Mouse (Mus musculus): Measurements from ENCODE around the gene Eno2.

Eno2 gene

DNA sequence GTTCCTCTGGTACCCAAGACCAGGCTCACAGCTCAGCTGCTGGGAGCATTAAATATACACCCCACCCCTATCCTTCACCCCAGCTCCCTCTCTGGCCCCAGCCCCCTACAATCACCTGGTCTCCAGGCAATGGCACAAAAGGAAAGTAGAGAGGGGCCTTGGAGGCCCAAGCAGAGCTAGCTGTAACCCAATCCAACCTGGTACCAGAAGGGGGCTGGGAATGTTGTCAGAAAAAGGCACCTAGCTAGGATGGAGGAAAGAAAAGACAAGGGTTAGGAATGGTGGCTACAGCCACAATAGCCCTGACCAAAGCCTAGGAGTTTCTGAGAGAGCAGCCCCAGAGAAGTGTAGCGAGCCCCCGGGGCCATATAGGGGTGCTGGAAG is 10.6 kb downstream of the Eno2 start:
- DNase-seq = peak; percentile 46

DNA sequence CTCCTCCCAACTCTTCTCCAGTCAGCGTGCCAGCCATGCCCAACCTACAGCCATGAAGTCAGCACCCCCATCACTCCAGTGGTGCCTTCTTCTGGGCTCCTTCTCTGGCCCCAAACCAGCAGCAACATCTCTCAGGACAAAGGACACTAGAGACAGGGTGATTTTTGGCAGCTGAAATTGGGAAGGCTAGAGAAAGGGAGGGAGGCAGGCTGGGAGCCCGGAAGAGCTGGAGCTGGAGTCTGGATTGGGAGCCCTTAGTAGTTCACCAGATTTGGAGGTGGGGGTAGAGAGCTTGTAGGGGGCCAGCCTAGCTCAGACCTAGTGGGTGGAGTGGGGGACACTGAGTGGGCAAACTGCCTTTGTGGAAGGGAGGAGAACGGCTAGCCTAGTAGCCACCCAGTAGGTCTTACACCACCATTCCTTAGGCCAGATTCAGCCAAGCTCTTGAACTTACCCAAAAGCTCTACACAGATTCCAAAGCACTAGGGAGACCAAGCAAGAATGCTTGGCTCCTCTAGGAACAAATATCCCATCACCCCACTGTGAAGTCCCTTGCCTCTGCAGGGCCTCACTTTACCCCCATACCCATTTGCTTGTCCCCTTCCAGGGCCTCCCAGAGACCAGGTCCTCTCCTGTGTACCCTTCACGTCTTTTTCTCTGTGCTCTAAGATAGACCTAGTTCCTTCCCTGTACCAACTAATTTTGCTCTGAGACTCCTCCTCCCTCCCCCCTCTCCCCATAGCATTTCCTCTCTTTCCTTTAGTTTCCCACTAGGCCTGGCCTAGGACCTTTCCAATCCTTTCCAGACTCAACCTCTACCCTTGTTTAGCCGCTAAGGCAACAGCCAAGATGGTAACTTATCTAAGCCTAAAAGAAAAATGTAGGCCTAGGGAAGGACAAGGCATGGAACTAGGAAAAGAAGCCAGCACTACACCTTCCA is 11.3 kb downstream of the Eno2 start:
- peak; percentile 83 for DNase-seq

GRCm38 (mm10) chr6:124757351-124757880 is 12.1 kb downstream of the Eno2 start:
- DNase-seq = peak; percentile 51

GRCm38 (mm10) chr6:124756652-124757350 is 12.7 kb downstream of the Eno2 start:
- DNase-seq = peak; percentile 88

GRCm38 (mm10) chr6:124755831-124756595 is 13.5 kb downstream of the Eno2 start, which contains the start of the genes Gm45234 and Atn1:
TSS of gene Gm45234 (minus strand) at chr6:124756021.
TSS of gene Atn1 (minus strand) at chr6:124756524.
- DNase-seq = peak; percentile 80

GRCm38 (mm10) chr6:124755306-124755705 is 14.2 kb downstream of the Eno2 start:
- DNase-seq = no peak

DNA sequence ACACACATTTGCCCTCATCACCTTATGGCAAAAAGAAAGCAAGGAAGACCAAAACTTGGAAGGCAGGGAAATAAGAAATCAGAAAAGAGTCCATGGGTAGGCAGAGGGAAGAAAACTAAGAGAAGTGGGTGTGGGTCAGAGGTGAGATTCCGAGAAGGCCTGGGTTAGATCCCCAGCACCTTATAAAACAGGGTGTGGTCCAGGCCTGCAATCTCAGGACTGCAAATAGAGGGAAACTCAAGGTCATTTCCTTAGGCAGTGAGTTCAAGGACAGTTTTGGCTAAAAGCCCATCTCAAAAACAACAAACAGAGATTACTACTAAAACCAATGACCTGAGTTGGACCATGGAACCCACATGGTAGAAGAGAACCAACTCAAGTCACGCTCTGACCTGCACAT is 15.6 kb downstream of the Eno2 start:
- DNase-seq = no peak

DNA sequence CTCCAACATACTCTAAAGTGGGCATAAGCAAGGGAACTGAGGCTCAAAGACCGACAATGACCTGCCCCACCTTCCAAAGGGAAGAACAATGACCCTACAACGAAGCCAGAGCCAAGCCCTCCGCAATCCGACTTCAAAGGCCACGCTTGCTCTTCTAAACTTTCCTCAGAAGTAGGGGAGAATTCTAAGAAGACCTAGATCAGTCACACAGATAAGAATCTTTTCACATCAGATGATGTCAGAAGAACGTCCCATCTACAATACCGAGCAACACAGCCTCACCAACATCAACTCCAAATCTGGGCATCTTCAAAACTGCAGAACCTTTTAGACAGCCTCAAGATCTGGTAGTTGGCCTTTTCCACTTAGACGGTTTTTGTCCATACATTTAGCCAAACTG is 19.1 kb downstream of the Eno2 start:
- no peak for DNase-seq

DNA sequence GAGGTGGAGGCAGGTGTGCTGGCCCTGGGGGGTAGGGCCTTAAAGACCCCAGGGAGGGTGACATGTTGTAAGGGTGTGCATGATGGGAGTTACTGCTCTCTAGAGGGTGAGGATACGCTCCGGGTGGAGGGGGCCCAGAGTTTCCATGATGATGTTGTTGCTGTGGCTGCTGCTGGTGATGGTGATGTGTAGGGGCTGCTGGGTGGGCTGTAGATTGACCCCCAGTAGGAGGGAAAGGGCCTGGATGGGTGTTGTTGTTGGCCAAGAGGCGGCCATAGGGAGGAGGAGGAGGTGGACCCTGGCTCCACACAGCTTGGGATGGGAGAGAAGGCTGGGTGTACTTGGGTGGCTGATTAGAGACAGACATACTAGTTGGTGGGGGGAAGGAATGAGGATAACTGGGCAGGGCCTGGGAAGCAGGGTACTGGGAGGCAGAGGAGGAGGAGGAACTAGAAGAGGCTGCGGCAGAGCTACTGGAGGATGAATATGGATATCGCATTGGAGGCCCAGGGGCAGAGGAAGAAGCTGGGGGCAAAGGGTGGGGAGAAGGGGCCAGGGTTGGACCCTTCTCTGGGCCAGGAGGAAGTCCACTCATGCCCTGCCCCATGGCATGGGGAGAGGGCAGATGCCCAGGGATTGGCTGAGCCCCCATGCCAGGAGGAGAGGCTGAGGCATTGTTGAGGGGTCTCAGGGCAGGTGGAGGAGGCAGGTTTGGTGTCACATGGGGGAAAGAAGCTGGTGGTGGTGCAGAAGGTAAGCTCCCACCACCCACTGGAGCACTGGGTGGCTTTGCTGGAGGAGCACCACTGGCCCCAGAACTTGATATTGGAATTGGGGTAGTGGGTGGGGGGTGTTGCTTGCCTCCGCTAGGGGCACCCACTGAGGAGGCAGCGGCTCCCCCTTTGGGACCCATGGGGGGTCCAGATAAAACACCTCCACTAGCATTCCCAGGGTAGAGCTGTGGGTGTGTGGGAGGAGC is 22.5 kb downstream of the Eno2 start:
- peak; percentile 73 for DNase-seq

DNA sequence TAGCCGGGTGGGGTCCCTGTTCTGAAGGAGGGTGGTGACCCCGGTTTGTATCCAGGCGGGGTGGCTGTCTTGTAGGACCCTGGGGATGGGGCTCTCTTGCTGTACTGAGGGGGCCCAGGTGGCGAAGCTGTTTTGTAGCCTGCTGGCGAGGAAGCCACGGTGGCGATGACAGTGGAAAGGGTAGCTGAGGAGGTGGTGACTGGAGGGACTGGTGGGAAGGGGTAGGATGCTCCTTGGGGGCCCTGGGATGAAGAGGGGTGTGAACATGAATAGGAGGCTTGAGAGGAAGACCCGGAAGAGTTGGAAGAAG is 23.2 kb downstream of the Eno2 start:
- no peak for DNase-seq

- peak; percentile 97 for DNase-seq
Observed at GRCm38 (mm10) chr6:124745490-124746295, 23.8 kb downstream of the Eno2 start.

DNA sequence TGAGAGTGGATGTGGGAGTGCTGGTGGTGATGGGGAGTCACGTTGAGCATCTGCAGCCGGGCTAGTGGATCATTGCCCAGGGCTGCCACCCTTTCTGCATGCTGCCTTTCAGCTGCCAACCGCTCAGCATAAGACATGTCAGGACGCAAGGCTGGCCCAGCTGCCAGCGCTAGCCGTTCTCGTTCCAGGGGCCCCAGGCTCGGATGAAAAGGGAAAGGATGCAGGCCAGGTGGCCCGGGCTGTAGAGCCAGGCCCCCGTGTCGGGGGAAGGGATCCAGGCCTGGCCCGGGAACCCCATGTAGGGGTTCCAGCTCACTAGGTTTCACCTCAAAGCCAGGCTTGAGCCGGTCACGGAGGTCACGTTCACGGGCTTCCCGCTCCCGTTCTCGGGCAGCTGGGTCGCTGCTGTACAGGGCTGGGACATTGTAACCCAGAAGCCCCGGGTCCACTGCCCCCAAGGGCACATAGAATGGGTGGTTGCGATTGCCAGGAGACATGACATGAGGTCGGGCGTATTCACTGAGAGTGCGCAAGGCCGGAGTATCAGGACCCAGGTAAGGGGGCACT is 24.6 kb downstream of the Eno2 start:
- DNase-seq = peak; percentile 83

DNA sequence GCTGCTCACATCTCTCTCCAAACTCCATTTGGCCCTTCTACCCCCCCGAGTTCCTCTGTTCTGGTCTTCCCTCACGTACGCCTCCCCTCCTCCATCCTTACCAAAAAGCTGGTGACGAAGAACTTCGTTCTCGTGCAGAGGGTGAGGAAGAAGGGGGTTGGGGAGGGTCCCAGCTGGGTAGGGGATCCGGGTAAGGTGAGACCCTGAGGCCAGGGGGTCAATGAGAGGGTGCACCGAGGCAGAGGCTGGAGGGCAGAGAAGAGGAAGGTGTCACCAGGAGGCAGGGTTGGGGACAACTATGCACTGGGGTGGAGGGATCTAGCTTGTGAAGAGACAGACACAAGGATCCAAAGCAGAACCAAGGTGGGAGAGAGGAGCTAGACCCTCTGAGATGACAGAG is 25.8 kb downstream of the Eno2 start:
- peak; percentile 67 for DNase-seq

GRCm38 (mm10) chr6:124742839-124743514 is 26.5 kb downstream of the Eno2 start:
- DNase-seq = peak; percentile 73

GRCm38 (mm10) chr6:124741842-124742241 is 27.6 kb downstream of the Eno2 start:
- no peak for DNase-seq

GRCm38 (mm10) chr6:124740888-124741761 is 28.3 kb downstream of the Eno2 start, which contains the start of gene Grcc10:
TSS of gene Grcc10 (minus strand) at chr6:124741374.
- peak; percentile 90 for DNase-seq

GRCm38 (mm10) chr6:124740211-124740887 is 29.1 kb downstream of the Eno2 start:
- peak; percentile 67 for DNase-seq

- peak; percentile 45 for DNase-seq
Observed at GRCm38 (mm10) chr6:124739231-124739796, 30.2 kb downstream of the Eno2 start.
